Mouse (Mus musculus): ENCODE results near the gene Rpl11.

DNA sequence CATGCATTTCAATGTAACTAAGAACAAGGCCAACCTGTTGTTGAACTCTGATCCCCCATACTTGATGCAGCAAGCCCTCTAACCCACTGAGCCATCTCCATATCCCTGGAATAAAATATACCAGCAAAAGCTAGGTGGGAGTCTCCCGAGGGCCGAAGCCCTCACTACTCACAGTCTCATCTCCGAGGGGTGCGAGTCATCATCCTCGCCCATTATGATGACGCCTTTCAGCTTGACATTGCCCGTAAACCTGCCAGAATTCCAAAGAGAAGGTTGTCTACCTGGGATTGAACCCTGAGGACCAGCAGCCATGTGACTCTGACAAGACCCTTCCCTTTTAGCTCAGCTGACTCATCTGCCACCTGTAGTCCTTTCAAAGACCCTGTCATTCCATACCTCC is 67.5 kb downstream of the Rpl11 start:
- TF ChIP-seq CTCF (IDR thresholded peaks at IDR 0.05; ENCODE audit: extremely low read depth, insufficient read length, insufficient replicate concordance, low read depth, low read length) (no peak), POLR2A (IDR thresholded peaks at IDR 0.05; ENCODE audit: low read depth, low read length) (no peak)
